In genomic region chr17:5914217-5914616, GRCm38 (mm10) we compare ENCODE assay signal across 12 mouse cellular contexts. TPM values are rescaled to one million over a fixed set of nuclear protein-coding genes. Genes with fewer than 3 reads are reported as not detected.
DNase-seq lines count a peak whose midpoint lies in the region; ATAC-seq lines count a peak whose summit lies in the region.
"Had no signal": no experiment of that assay in that cellular context is flagged by ENCODE, and none has a peak within 500 bp of the region (broad histone marks: within the 10 kb centered on the region; RNA-seq: fewer than 3 reads in every experiment).

No protein-coding gene starts in this region.

- H3K27me3 ChIP-seq in kidney, embryonic 15.5 days, result no peaks in the 10 kb centered on the region
- no peaks in the 10 kb centered on the region for H3K27me3 ChIP-seq in neural tube, embryonic 15.5 days (replicated peaks)
- H3K27me3 ChIP-seq in midbrain, embryonic 14.5 days (ENCODE audit: control insufficient read depth, insufficient read depth, low read length), result no peaks in the 10 kb centered on the region
- H3K27me3 ChIP-seq: intestine, embryonic 15.5 days had no signal

- intact Hi-C loops in gastrocnemius, postnatal 36 days (cut with DNase I), result no loop called here

- WGBS in kidney, embryonic 15.5 days, result 62% methylated on average over 5 of the region's 5 CpGs
- 82% methylated on average over 5 of the region's 5 CpGs for WGBS in neural tube, embryonic 15.5 days
- 91% methylated on average over 5 of the region's 5 CpGs for WGBS in midbrain, embryonic 14.5 days

- DNase-seq in adrenal gland, postnatal 14 days, result peak; percentile 60
- no peak for DNase-seq in adrenal gland, postnatal 4 days (ENCODE audit: low spot score in 2 of 2)
- peak; percentile 23 to 57 for DNase-seq in kidney, postnatal 36 days
- DNase-seq in NIH3T3 (ENCODE audit: low read depth), result peak; percentile 61
- peak; percentile 43 to 50 for DNase-seq in gastrocnemius, postnatal 36 days
- no peak for DNase-seq in midbrain, embryonic 14.5 days
- DNase-seq: left cerebral cortex, postnatal 4 days; right cerebral cortex, postnatal 14 days had no signal

- no peak overlapping the region for H3K4me3 ChIP-seq in kidney, embryonic 15.5 days (replicated peaks)
- H3K4me3 ChIP-seq in neural tube, embryonic 15.5 days (replicated peaks), result no peak overlapping the region
- no peak overlapping the region for H3K4me3 ChIP-seq in midbrain, embryonic 14.5 days (replicated peaks; ENCODE audit: low read depth, low read length)
- H3K4me3 ChIP-seq: intestine, embryonic 15.5 days had no signal

- H3K9ac ChIP-seq in kidney, embryonic 15.5 days, result no peak overlapping the region
- H3K9ac ChIP-seq in neural tube, embryonic 15.5 days (replicated peaks), result no peak overlapping the region
- no peak overlapping the region for H3K9ac ChIP-seq in midbrain, embryonic 14.5 days (replicated peaks; ENCODE audit: low read length)
- H3K9ac ChIP-seq: intestine, embryonic 15.5 days; liver, embryonic 14.5 days had no signal

- H3K9me3 ChIP-seq in kidney, embryonic 15.5 days (replicated peaks), result no peaks in the 10 kb centered on the region
- H3K9me3 ChIP-seq in neural tube, embryonic 15.5 days (replicated peaks), result no peaks in the 10 kb centered on the region
- H3K9me3 ChIP-seq in midbrain, embryonic 14.5 days (ENCODE audit: control insufficient read depth, low read length), result no peaks in the 10 kb centered on the region
- H3K9me3 ChIP-seq: intestine, embryonic 15.5 days had no signal

- H3K4me1 ChIP-seq in kidney, embryonic 15.5 days, result no peaks in the 10 kb centered on the region
- H3K4me1 ChIP-seq in neural tube, embryonic 15.5 days, result no peaks in the 10 kb centered on the region
- no peaks in the 10 kb centered on the region for H3K4me1 ChIP-seq in midbrain, embryonic 14.5 days (ENCODE audit: control insufficient read depth, insufficient read depth, low read length)
- H3K4me1 ChIP-seq: intestine, embryonic 15.5 days had no signal

- ATAC-seq in kidney, embryonic 15.5 days (replicated peaks; ENCODE audit: low FRiP score), result no peak
- ATAC-seq in neural tube, embryonic 15.5 days (ENCODE audit: low FRiP score), result no peak
- no peak for ATAC-seq in midbrain, embryonic 14.5 days (ENCODE audit: low FRiP score, low TSS enrichment)
- ATAC-seq: intestine, embryonic 15.5 days had no signal

- no peak overlapping the region for H3K27ac ChIP-seq in kidney, embryonic 15.5 days
- no peak overlapping the region for H3K27ac ChIP-seq in neural tube, embryonic 15.5 days (replicated peaks)
- H3K27ac ChIP-seq in midbrain, embryonic 14.5 days (replicated peaks; ENCODE audit: low read depth, low read length), result no peak overlapping the region
- H3K27ac ChIP-seq: intestine, embryonic 15.5 days; liver, embryonic 14.5 days had no signal

- no peak overlapping the region for H3K4me2 ChIP-seq in kidney, embryonic 15.5 days
- H3K4me2 ChIP-seq in neural tube, embryonic 15.5 days, result no peak overlapping the region
- no peak overlapping the region for H3K4me2 ChIP-seq in midbrain, embryonic 14.5 days (ENCODE audit: low read length)
- H3K4me2 ChIP-seq: intestine, embryonic 15.5 days had no signal

- H3K36me3 ChIP-seq in kidney, embryonic 15.5 days, result peaks cover 57% of the 10 kb centered on the region
- H3K36me3 ChIP-seq in neural tube, embryonic 15.5 days, result peaks cover 9% of the 10 kb centered on the region; the same call in 1 of the 2 replicates
- H3K36me3 ChIP-seq in midbrain, embryonic 14.5 days (ENCODE audit: control insufficient read depth, insufficient read depth, low read length), result 0 out of 2 replicates have a peak, but pooled peaks cover 9% of the 10 kb centered on the region

RNA-seq across cellular contexts. Expression of gene Synj2, which starts 26.9 kb away (rescaled TPM):
- 12.4 and 13.3 TPM in 2 replicates for total RNA-seq in adrenal gland, postnatal 14 days (2021)
- 10 to 100 TPM; 12.4 to 12.8 TPM for total RNA-seq in adrenal gland, postnatal 4 days (2021)
- polyA plus RNA-seq in kidney, embryonic 15.5 days (2015; fragmentation: Nextera tagmentation; extraction: Ambion mirVana), result 3.2 and 3.8 TPM in 2 replicates
- 10 to 100 TPM; 27.2 to 47.5 TPM for total RNA-seq in gastrocnemius, postnatal 36 days (2021)
- 1.5 and 2.7 TPM in 2 replicates for polyA plus RNA-seq in neural tube, embryonic 15.5 days (2015; fragmentation: Nextera tagmentation; extraction: Ambion mirVana)
- 0.57 and 1.2 TPM in 2 replicates for polyA plus RNA-seq in midbrain, embryonic 14.5 days (2014; fragmentation: Nextera tagmentation; extraction: Ambion mirVana)

Comparison
In these comparisons a context has a peak if more than half of its experiments do, and no peak if none do; other contexts are left out.
1. DNase-seq: peak in adrenal gland, postnatal 14 days (single experiment), kidney, postnatal 36 days (2 of 2), NIH3T3 (single experiment) and gastrocnemius, postnatal 36 days (2 of 2); none in adrenal gland, postnatal 4 days (0 of 2) and midbrain, embryonic 14.5 days (single experiment).